Mouse (Mus musculus) stomach, postnatal 0 days (tissue): ENCODE data around the gene Zbtb32.

Experiments
- CTCF ChIP-seq: IDR thresholded peaks from 2 replicates; pipeline ENCODE4 v1.5.1; 2016; ENCODE audit warnings: antibody characterized with exemption, low read depth, mild to moderate bottlenecking, moderate library complexity
- EP300 ChIP-seq: optimal IDR thresholded peaks from 2 replicates; pipeline ENCODE3; 2016; ENCODE audit warnings: antibody characterized with exemption

DNA sequence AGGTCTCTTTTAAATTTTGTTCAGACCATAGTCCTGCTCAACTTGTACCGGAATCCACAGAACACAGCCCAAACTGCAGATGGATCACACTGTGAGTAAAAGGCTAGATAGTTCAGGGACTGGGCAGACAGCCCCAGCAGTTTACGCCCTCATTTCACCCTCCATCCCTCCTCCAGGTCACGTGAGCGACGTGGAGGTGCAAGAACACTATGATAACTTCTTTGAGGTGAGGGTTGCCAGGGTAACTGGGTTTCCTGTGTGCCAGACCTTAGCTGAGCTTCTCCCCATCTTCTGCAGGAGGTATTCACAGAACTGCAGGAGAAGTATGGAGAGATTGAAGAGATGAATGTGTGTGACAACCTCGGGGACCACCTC is 34.8 kb downstream of the Zbtb32 start:
- no peak for TF ChIP-seq CTCF
- TF ChIP-seq EP300 = no peak
